ENCODE assay signal across 8 mouse cellular contexts in genomic region chr13:58401135-58402002, GRCm38 (mm10). TPM values are rescaled to one million over a fixed set of nuclear protein-coding genes. Genes with fewer than 3 reads are reported as not detected.
A peak's percentile ranks its signal among the peaks of the same experiment; 100 is the strongest.
DNase-seq lines count a peak whose midpoint lies in the region; ATAC-seq and TF ChIP-seq lines count a peak whose summit lies in the region.

No protein-coding gene starts in this region.

- no peaks in the 10 kb centered on the region for H3K27me3 ChIP-seq in Patski
- no peaks in the 10 kb centered on the region for H3K27me3 ChIP-seq in hindbrain, embryonic 15.5 days

- H3K36me3 ChIP-seq in hindbrain, embryonic 15.5 days: peaks cover 20% of the 10 kb centered on the region

- intact Hi-C loops in left cerebral cortex, adult 2 months (cut with DNase I): loop anchor here (1.0 to 5.0 kb wide), 3 partner anchors 141 to 244 kb away; partner anchors contain the start of gene Idnk

- peak overlapping the region; percentile 100 for H3K27ac ChIP-seq in hindbrain, embryonic 15.5 days (replicated peaks)
- H3K27ac ChIP-seq in left cerebral cortex, adult 2 months: peak overlapping the region; percentile 99

- POLR2A ChIA-PET in Patski (lab: Charles Lee): no interaction called here

- H3K4me2 ChIP-seq in hindbrain, embryonic 15.5 days: peak overlapping the region; percentile 87

- H3K4me3 ChIP-seq in hindbrain, embryonic 15.5 days: peak overlapping the region; percentile 94
- H3K4me3 ChIP-seq in left cerebral cortex, adult 2 months: peak overlapping the region; percentile 91

- CTCF ChIA-PET in Patski (lab: Charles Lee): no interaction called here

- H3K9ac ChIP-seq in hindbrain, embryonic 15.5 days: peak overlapping the region; percentile 100

- in situ Hi-C loops in Patski (cut with MboI; ENCODE audit: low pct_unique_long_range_greater_than_20kb): loop anchor here (5.0 kb wide), 1 partner anchor 141 kb away; no protein-coding TSS in a partner anchor

- DNase-seq in Patski (ENCODE audit: low read depth, low spot score): no peak
- DNase-seq in cerebellum, postnatal 14 days: peak; percentile 86 to 93
- peak; percentile 43 to 59 for DNase-seq in frontal cortex, postnatal 25 days (ENCODE audit: low spot score in 2 of 2)
- peak; percentile 73 to 80 for DNase-seq in left cerebral cortex, adult 2 months (ENCODE audit: extremely low spot score in 1 of 2, low spot score in 2 of 2)
- peak; percentile 85 to 86 for DNase-seq in lung, postnatal 4 days
- DNase-seq in retina, embryonic 14.5 days (ENCODE audit: low spot score): peak; percentile 81
- DNase-seq in thymus, postnatal 36 days: peak; percentile 77 to 82

- peaks cover 19% of the 10 kb centered on the region for H3K4me1 ChIP-seq in hindbrain, embryonic 15.5 days (replicated peaks)

- no peaks in the 10 kb centered on the region for H3K9me3 ChIP-seq in hindbrain, embryonic 15.5 days

- peak; percentile 17 for ATAC-seq in Patski
- ATAC-seq in hindbrain, embryonic 15.5 days (ENCODE audit: low FRiP score, low read depth): peak; percentile 52

- WGBS in hindbrain, embryonic 15.5 days: under 1% methylated on average over 80 of the region's 100 CpGs

- no peak for TF ChIP-seq CTCF in Patski (IDR thresholded peaks at IDR 0.05)
- no peak; the same call in none of the 2 replicates for TF ChIP-seq CTCF in left cerebral cortex, adult 2 months (IDR thresholded peaks at IDR 0.05)

RNA-seq across cellular contexts. Expression of gene Rmi1, which starts 0.7 kb away (rescaled TPM):
- polyA plus RNA-seq in Patski (2021): 19.1 TPM
- 21.8 and 21.9 TPM in 2 replicates for polyA plus RNA-seq in hindbrain, embryonic 15.5 days (2015; fragmentation: Nextera tagmentation; extraction: Ambion mirVana)
- 10 to 100 TPM; 13.4 to 15.9 TPM for total RNA-seq in left cerebral cortex, adult 2 months (2021)

RNA-seq across cellular contexts. Expression of gene Hnrnpk, which starts 1.8 kb away (rescaled TPM):
- polyA plus RNA-seq in Patski (2021): 797 TPM
- 1,232 and 1,269 TPM in 2 replicates for polyA plus RNA-seq in hindbrain, embryonic 15.5 days (2015; fragmentation: Nextera tagmentation; extraction: Ambion mirVana)
- 100 to 1,000 TPM; 566 to 576 TPM for total RNA-seq in left cerebral cortex, adult 2 months (2021)

RNA-seq across cellular contexts. Expression of gene 2210016F16Rik, which starts 16.3 kb away (rescaled TPM):
- polyA plus RNA-seq in Patski (2021): 5.9 TPM
- 21.6 and 22.7 TPM in 2 replicates for polyA plus RNA-seq in hindbrain, embryonic 15.5 days (2015; fragmentation: Nextera tagmentation; extraction: Ambion mirVana)
- total RNA-seq in left cerebral cortex, adult 2 months (2021): 1 to 10 TPM; 7.1 to 7.4 TPM

RNA-seq across cellular contexts. Expression of gene Kif27, which starts 42.4 kb away (rescaled TPM):
- 1.3 TPM for polyA plus RNA-seq in Patski (2021)
- 1.6 and 2.0 TPM in 2 replicates for polyA plus RNA-seq in hindbrain, embryonic 15.5 days (2015; fragmentation: Nextera tagmentation; extraction: Ambion mirVana)
- 1 to 10 TPM; 2.4 to 3.5 TPM for total RNA-seq in left cerebral cortex, adult 2 months (2021)
